Mouse (Mus musculus) fat pad, adult 2 months (tissue): ENCODE measurements around the gene Casz1.

ENCODE experiments used
- DNase-seq: peaks from one replicate; pipeline ENCODE4 v3.0.0-alpha.2; 2011; ENCODE audit warnings: low read depth, low spot score; ENCODE audit errors: extremely low read depth

The Casz1 gene

GRCm38 (mm10) chr4:149002441-149003093, 198.3 kb downstream of the Casz1 start:
- DNase-seq = no peak
